In the genomic region with DNA sequence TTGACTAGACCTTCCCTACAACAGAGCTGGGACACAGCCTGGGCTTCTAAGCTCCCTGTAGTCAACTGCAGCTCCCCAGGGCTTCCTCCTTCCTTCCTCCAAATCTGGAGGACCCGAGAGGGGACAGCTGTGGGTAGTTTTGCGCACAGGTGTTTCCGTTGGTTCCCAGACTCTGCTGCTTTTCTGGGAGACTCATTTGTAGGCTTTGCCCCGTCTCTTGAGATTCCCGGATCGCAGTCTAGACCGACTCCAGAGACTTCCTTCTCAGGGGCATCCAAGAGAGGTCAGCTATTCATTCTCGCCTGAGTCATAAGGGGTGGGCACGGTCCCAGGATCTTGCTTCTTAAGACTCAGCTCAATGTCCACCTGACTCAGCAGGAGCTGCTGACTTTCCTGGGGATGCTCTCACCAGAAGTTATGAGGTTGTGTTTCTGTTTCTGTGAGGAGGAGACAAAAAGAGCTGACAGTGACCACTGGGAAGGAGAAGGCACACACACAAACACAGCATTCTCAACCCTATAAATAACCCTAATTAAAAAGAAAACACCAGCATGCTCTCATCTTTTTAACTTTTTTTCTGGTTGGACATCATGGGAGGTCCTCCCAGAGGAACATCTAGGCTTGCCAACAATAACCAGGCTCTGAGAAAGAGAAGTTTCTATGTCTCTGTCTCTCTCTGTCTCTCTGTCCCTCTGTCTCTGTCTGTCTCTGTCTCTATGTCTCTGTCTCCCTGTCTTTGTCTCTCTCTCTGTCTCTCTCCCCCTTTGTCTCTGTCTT, we compare ENCODE assay signal across 9 mouse cellular contexts.
DNase-seq lines count a peak whose midpoint lies in the region; ATAC-seq lines count a peak whose summit lies in the region.
"Had no signal": no experiment of that assay in that cellular context is flagged by ENCODE, and none has a peak within 500 bp of the region (broad histone marks: within the 10 kb centered on the region; RNA-seq: fewer than 3 reads in every experiment).

No protein-coding gene starts in this region.

- DNase-seq in 3T3-L1 (ENCODE audit: low read depth, low spot score) (peak; percentile 93), NIH3T3 (ENCODE audit: low read depth) (peak; percentile 90), adipocyte (ENCODE audit: low spot score) (no peak)
- peak; percentile 73 for DNase-seq in heart, adult 8-10 months (ENCODE audit: low spot score)
- peak; percentile 77 for DNase-seq in kidney, postnatal 10 days
- DNase-seq in cerebellum, adult 9-10 months: no peak
- DNase-seq in yolk sac, embryonic 10.5 days (ENCODE audit: low spot score): no peak
- DNase-seq: spleen, adult 18-20 months had no signal

- ATAC-seq in cerebellum, adult (ENCODE audit: insufficient number of reproducible peaks, low FRiP score, low TSS enrichment): no peak

Comparison
In these comparisons a context has a peak if more than half of its experiments do, and no peak if none do; other contexts are left out.
1. DNase-seq: peak in 3T3-L1 (single experiment), NIH3T3 (single experiment), heart, adult 8-10 months (single experiment) and kidney, postnatal 10 days (single experiment); none in cerebellum, adult 9-10 months (single experiment), yolk sac, embryonic 10.5 days (single experiment) and adipocyte (single experiment).